Mouse (Mus musculus) liver, adult (tissue): ENCODE results near the gene Ly6g5c.

Experiments used
- GATA4 ChIP-seq: IDR thresholded peaks from 2 replicates; pipeline ENCODE4 v1.6.1; 2014; ENCODE audit warnings: mild to moderate bottlenecking, low read length; ENCODE audit not compliant: insufficient replicate concordance

Gene Ly6g5c

DNA sequence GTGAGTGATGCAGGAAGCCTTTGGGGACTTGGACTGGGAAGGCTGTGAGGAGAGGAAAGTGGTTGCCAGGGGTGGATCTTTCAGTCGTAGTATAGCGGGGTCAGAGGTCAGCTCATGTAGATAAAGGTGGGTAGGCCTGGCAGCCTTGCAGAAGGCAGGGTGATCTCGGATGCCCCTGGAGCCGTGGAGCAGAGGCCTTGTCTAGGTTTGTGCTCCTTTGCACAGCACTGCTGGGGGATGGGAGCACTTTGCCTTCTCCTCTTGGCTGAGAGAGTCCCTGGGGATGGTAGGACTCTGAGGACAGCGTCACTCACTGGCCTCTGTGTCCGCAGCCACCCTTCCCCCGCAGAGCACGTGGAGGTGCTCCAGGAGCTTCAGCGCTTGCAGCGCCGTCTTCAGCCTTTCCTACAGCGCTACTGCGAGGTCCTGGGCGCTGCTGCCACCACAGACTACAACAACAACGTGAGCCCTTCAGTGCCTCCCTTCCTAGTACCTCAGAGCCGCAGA, 32.5 kb downstream of the Ly6g5c start:
- TF ChIP-seq GATA4: no peak

DNA sequence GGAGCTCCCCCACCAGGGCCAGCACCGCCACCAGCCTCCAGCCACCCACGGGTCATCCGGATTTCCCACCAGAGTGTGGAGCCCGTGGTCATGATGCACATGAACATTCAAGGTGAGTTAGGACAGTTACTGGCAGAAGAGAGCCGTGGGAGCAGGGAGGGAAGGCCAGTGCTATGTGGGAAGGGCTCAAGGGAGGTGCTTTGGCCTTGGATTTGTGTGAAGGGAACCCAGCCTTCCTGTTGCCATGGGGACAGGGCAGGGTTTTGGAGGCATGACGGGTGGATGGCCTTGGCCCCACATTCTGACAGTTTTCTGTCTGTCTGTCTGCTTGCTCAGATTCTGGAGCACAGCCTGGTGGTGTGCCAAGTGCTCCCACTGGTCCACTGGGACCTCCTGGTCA, 33.9 kb downstream of the Ly6g5c start:
- no peak for TF ChIP-seq GATA4

DNA sequence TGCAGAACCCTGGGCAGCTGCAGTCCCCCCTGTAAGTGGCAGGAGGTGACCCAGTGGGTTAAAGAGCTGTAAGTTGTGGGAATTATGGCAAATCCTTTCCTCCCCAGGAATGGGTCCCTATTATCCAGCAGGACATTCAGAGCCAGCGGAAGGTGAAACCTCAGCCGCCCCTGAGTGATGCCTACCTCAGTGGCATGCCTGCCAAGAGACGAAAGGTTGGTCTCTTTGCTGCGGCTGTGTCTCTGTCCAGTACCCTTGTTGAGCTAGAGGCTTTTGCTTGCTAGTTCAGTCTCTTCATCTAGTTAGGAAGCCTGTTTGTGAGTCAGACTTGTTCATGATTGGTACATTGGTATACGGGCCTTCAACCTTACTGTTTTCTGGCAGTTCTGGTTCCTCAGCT, 38.1 kb downstream of the Ly6g5c start:
- TF ChIP-seq GATA4: no peak

DNA sequence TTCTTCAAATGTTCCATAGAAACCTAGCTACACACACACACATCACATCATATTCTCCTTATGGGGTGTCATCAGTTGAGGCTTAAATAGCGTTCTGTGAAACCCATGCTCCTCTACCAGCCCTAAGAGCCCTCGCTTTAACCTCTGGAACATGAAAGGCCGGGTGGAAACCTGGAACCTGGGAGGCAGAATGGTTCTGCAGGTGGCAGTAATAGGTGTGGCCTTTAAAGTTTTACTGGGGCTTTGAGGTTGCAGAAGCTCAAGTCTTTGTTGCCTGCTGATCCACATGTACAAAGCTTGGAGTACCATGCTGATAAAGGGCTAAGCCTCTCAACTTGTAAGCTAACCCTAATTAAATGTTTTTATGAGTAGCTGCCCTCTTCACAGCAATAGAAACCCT, 39.3 kb downstream of the Ly6g5c start:
- TF ChIP-seq GATA4: no peak

DNA sequence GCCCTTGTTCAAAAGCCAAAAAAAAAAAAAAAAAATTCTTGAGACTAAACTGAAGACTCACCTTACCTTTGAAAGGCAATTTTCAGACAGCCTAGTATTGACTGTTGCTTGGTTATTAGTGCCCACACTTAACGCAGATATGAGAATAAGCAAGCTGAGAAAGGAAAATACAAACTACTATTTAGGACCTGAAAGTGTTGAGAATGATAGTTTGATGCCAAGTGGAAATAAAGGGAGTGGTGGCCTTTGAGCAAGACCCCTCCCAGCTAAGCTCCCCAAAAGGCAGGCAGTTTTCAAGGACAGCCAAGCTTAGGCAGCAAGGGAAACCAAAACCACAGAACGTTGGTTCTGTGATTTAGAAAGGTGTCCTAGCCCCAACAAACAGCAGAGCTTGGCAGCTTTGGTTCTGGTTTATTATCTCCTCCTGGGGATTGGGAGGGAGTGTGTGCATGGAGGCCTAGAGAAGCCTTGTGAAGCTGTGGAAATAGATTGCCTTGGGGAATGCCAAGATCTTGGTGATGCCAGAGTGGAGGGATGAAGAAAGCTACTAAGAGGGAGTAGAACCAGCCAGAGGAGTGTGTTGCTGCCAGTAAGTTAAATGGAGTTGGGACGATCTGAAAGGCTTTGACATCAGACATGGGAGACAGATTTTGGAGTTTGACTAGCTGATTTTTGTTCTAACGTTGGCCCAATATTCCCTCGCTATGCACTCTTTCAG, 40.0 kb downstream of the Ly6g5c start:
- TF ChIP-seq GATA4: no peak

DNA sequence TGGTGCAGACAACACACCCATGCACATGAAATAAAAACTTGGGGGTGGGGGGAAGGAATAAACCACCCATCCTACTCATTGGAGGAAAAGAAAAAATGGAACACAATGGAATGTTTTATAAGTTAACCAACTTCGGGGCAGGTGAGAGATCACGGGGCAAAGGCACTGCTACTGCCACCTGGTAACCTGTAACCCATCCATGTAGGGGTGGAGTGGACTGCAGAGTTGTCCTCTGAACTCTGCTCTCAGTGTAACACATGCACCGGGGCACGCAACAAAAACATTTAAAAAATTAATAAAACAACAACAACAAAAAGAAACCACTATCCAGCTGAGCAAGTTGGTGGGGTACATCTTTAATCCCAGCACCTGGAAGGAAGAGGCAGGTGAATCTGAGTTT, 44.0 kb downstream of the Ly6g5c start:
- no peak for TF ChIP-seq GATA4

DNA sequence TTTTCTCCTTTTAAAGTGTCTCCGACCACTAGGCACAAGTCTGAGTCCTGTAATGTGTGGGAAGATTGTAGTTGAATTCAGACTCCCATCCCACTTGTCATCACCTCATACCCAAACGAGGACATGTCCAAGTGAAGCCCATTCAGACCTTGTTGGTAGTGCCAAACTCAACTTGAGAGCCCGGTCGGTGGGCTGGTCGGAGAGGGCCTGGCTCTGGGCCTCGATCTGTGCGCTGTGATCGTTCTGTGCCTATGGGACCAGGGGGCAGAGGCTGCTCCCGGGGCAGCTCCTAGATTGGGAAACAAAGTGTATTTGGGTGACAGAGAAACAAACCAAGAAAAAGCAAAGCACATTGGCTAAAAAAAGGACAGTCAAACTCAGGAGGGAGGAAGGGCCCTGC, 45.0 kb downstream of the Ly6g5c start:
- no peak for TF ChIP-seq GATA4

DNA sequence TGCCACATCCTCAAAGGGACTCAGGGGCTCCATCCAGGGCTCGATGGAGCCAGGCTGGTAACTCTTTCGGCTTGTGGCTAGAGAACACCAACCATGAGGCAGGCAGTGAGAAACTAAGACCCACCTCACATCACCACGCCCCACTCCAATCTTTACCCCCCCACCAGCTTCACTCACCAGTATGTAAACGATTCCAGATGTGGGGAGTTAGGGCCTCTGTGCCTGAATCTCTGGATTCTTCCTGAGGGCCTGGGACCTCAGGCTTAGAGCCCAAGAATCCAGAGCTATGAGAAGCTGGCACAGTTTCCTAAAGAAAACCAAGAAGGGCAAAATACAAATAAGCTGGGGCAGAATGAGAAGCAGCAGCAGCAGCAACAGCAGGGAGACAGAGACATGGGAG, 45.9 kb downstream of the Ly6g5c start:
- no peak for TF ChIP-seq GATA4

DNA sequence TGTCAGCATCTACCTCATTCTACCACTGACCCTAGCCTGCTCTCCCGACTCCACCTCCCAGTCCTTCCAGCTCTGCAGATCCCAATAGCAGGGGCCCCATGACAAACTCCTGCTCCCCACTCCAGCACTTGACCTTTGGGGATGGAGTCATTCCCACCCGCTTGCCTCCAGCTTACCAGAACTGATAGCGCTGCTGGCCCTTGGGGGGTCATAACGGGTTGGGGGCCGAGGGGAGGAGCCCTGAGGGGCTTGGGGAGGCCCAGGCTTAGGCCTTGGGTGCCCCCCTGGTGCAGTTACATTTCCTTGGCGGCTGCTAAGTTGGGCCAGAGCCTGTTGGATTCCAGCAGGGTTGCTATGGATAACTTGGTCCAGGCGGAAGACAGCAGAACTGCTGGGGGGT, 46.5 kb downstream of the Ly6g5c start:
- TF ChIP-seq GATA4: no peak

DNA sequence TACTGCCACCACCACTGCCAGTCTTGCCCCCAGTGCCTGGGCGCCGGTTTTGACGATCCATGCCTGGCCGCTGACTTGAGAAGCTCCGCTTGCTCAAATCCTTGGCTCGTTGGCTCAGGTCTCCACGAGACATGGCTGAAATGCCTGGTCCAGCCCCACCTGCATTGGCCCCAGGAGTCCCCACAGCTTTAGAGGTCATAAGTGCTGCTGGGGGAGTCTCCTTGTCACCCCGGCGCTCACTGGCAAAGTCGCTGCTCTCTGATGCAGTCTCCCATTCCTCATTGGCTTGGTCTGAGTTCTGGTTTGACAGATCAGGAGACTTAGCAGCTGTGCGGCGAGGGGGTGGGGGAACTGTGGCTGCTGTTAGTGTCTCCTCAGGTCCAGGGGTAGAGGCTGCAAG, 47.4 kb downstream of the Ly6g5c start:
- no peak for TF ChIP-seq GATA4

DNA sequence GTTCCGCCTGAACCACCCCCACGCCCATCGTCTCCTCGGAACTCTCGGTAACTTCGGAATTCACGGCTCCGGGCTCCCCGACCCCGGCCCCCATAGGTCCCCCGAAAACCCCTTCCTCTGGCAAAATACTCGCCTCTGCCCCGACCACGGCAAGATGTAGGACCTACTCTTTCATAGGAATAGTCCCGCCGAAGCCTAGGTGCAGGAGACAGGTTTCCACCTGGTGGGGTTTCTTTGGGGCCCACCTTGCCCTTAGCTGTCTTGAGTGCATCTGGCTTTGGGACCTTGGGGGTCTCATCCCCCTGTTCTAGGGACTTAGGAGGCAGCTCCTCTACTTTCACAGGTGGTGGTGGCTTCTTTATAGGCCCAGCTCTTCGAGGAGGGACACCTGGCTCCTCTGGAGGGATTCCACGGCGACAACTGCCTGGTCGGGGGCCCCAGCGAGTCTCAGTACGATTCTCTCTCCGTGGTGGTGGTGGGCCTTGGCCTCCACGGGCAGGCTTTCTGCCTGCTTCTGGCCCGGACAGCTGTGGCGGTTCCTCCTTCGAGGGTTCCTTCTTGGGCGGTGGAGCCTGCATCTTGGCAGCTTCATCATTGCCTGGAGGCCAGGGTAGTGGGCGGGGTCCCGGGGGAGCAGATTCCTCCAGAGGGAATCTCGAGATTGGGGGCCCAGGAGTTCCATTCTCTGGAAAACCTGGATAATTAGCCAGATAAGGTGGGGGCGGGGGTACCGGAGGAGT, 48.6 kb downstream of the Ly6g5c start:
- TF ChIP-seq GATA4: no peak

DNA sequence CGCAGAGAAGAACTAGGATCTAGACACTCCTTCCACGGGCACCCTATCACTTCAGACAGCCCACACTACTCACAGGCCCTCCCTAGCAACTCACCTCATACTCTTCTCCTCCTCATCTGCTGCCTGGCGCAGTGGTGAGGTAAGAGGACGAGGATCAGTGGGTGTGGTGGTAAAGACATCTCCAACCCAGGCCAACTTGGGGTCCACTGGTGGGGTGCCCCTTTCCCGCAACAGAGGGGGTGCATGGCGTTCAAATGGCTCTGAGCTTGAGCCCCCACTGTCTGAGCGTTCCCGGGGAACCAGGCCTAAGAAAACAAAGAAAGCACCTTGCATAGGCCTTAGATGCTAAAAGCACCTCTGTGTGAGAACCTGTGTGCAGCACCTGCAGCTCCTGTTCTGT, 49.2 kb downstream of the Ly6g5c start:
- no peak for TF ChIP-seq GATA4

DNA sequence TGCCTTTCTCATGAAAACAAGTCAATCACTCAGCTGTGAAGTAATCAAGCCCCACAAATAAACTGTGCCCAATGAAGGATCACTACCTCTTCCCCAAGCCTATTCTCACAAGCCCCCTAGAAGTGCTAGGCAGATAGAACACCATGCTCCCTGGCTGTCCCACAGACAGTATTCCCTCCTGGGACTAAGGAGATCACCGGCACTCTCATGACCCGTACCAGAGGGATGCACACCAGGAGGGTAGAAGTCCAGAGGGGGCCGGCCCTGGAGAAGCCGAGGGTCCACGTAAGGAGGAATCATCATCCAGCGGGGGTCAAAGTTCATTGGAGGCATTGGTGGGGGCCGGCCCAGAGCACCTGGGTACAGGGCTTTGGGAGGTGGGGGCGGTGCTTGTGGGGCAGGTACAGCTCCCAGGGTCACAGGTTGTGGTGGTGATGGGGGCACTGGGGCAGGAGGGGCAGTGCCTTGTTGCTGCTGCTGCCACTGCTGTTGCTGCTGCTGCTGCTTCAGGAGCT, 49.6 kb downstream of the Ly6g5c start:
- TF ChIP-seq GATA4: no peak

DNA sequence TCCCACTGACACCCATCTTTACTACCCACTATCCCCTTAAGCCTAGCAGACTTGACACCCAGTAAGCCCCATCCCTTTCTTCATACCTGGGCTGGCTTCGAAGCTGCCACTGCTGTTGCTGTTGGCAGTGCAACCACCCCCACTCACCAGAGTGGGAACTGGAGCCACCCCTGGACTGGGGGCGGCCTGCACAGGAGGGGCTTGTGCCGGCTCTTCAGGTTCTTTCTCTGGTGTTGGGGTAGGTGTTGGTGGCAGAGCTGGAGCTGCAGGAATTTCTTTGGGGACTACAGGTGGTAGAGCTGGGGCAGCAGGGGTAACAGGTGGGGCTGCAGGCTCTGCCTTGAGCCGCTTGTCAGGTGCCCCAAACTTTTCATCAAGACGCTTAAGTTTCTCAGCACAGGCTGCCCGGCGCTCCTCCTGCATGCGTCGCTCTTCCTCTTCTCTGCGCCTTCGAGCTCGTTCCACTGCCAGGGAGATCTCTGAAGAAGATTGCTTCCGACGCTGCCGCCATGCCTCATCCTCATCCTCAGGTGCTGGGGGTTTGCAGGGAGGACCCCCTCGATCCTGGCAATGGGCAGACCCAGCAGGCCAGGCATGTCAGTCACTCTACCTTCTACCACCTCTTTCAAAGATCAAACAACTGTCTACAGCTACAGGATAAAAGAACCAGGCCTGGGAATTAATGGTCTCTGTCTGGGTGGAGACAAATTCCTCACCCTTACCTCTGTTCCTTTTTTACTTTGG, 50.9 kb downstream of the Ly6g5c start:
- no peak for TF ChIP-seq GATA4

DNA sequence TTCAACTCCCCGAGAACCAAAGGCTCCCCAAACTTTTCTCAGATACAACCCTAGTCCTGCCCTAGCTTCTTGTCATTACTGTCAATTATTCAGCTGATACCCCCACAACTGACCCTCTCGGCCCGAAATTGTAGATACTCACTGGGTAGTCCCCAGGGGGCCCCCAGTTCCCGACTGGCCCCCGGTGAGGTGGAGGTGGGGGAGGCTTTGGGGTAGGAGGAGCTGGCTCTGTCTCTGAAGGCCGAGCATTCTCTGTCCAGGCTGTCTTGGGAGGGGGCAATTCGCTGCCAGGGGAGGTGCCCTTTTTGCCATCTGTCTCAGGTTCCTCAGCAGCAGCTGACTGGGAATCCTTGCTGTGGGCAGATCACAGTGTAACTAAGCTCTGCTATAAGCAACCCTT, 51.6 kb downstream of the Ly6g5c start:
- TF ChIP-seq GATA4: no peak

DNA sequence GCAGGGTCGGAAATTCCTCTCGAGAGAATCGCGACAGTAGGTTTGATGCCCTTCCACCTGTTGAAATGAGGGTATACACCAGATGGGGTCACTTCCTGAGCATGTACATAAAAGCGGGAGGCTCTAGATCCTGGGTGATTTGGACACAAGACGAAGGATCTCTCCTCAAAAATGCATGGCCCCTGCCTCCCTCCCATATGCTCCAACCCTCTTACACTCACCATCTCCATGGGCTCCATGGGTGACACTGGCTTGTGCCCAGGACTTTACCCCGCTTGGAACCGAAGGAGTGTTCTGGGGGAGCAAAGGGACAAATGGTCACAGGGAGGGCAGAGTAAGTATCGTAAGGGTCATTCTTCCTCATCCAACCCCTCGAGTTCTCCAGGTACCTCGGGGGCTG, 53.3 kb downstream of the Ly6g5c start:
- no peak for TF ChIP-seq GATA4
